Mouse (Mus musculus) myocyte (in vitro differentiated cells): ENCODE data around the gene Kcnmb1.

Experiments used
- CEBPB ChIP-seq: IDR thresholded peaks from 2 replicates; pipeline ENCODE4 v1.6.1; 2011; ENCODE audit warnings: mild to moderate bottlenecking, moderate library complexity; ENCODE audit not compliant: poor library complexity, insufficient read depth, severe bottlenecking
- E2F4 ChIP-seq: IDR thresholded peaks from one replicate; pipeline ENCODE4 v1.6.1; 2011; ENCODE audit warnings: mild to moderate bottlenecking, control low read depth, moderate library complexity; ENCODE audit not compliant: insufficient read depth
- MAX ChIP-seq: IDR thresholded peaks from one replicate; pipeline ENCODE4 v1.6.1; 2011; ENCODE audit warnings: low read depth, mild to moderate bottlenecking, control low read depth
- MYOD1 ChIP-seq, 3 experiments: IDR thresholded peaks; one replicate each; pipeline ENCODE4 v1.6.1; 2011; ENCODE audit warnings: control low read depth in 2 of 3, low read depth in 2 of 3, mild to moderate bottlenecking in 2 of 3, moderate library complexity in 1 of 3; ENCODE audit not compliant: insufficient read length in 2 of 3, control insufficient read depth in 1 of 3
- MYOG ChIP-seq, 3 experiments: IDR thresholded peaks; one replicate each; pipeline ENCODE4 v1.6.1; 2011; ENCODE audit warnings: control low read depth in 2 of 3, low read depth in 2 of 3, mild to moderate bottlenecking in 2 of 3; ENCODE audit not compliant: insufficient read length in 2 of 3, control insufficient read depth in 1 of 3, insufficient read depth in 1 of 3
- POLR2A ChIP-seq: IDR thresholded peaks from one replicate; pipeline ENCODE4 v1.6.1; 2011; ENCODE audit warnings: low read depth, mild to moderate bottlenecking, control low read depth, moderate library complexity; ENCODE audit not compliant: insufficient read length
- POLR2AphosphoS2 ChIP-seq: IDR thresholded peaks from one replicate; pipeline ENCODE4 v1.6.1; 2011; ENCODE audit warnings: low read depth, control low read depth; ENCODE audit not compliant: insufficient read length
- REST ChIP-seq: IDR thresholded peaks from one replicate; pipeline ENCODE4 v1.6.1; 2011; ENCODE audit warnings: mild to moderate bottlenecking, control low read depth, moderate library complexity; ENCODE audit not compliant: insufficient read depth, insufficient read length
- SRF ChIP-seq: IDR thresholded peaks from one replicate; pipeline ENCODE4 v1.6.1; 2011; ENCODE audit warnings: low read depth; ENCODE audit not compliant: control insufficient read depth, insufficient read length
- TCF12 ChIP-seq: IDR thresholded peaks from one replicate; pipeline ENCODE4 v1.6.1; 2011; ENCODE audit warnings: mild to moderate bottlenecking, control low read depth; ENCODE audit not compliant: poor library complexity, insufficient read depth, severe bottlenecking
- TCF3 ChIP-seq: IDR thresholded peaks from one replicate; pipeline ENCODE4 v1.6.1; 2011; ENCODE audit warnings: low read depth, control low read depth; ENCODE audit not compliant: insufficient read length
- USF1 ChIP-seq: IDR thresholded peaks from one replicate; pipeline ENCODE4 v1.6.1; 2011; ENCODE audit warnings: low read depth, mild to moderate bottlenecking, control low read depth, moderate library complexity

DNA sequence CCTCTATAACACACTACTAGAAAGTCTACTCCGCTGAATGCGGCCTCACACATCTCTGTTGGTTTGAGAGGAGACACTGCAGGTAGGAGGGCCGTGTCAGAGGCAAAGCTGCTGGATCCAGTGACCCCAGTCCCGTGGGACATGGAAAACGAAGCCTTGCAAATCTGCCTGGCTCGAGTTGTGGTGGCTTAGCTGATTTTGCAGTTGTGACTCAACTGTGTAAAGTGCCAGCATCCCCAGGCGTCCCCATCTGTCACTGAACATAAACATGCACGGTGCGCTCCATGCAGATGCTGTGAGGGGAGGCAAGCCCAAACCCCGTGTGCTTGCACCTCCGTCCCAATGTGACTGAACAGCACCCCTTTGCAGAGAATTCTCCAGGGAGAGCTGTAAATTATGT, 33.4 kb upstream of the Kcnmb1 start:
- TF ChIP-seq CEBPB = no peak
- no peak for TF ChIP-seq E2F4
- no peak for TF ChIP-seq TCF12
- TF ChIP-seq POLR2AphosphoS2 = no peak
- TF ChIP-seq REST = no peak
- no peak for TF ChIP-seq POLR2A
- no peak for TF ChIP-seq SRF
- TF ChIP-seq MAX = no peak
- TF ChIP-seq MYOG (IDR thresholded peaks at IDR 0.05; ENCODE audit: control insufficient read depth in 1 of 3, insufficient read depth in 1 of 3, insufficient read length in 2 of 3, low read depth in 2 of 3) = no peak
- no peak for TF ChIP-seq TCF3
- TF ChIP-seq USF1 = no peak
- no peak for TF ChIP-seq MYOD1 (IDR thresholded peaks at IDR 0.05; ENCODE audit: control insufficient read depth in 1 of 3, insufficient read length in 2 of 3, low read depth in 2 of 3)
